Mouse (Mus musculus): ENCODE results near the gene Ssb. TPM values are rescaled to one million over a fixed set of nuclear protein-coding genes. Genes with fewer than 3 reads are reported as not detected.

Gene Ssb
- total RNA-seq (2023; ENCODE audit: inconsistent age), result 154 to 199 TPM (median 185 TPM) in 4 replicates

GRCm38 (mm10) chr2:69861485-69862091, at the start of gene Ssb:
Ssb (plus strand) TSS chr2:69861562.

DNA sequence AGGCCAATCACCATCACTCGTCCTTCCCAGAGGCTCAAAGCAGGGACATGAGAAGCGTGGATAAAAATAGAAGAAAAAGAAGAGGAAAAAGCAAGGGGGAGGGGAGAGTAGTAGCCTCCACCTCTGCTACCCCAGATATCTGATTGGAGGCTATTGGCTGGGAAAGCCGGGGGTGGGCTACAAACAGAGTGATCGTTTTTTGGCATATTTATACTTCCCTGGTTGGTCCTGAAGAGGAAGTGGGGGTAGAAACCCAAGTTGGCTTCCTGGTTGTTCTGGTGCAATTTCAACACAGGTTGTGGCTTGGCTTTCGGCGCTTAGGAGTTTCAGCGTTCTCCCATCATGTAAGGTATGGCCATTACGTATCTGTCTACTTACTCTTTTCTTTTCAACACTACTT, 39.7 kb upstream of the Ssb start, which contains the start of gene Klhl23:
Gene Klhl23 (plus strand): TSS at position 234 of the 400 bp plus-strand sequence.

DNA sequence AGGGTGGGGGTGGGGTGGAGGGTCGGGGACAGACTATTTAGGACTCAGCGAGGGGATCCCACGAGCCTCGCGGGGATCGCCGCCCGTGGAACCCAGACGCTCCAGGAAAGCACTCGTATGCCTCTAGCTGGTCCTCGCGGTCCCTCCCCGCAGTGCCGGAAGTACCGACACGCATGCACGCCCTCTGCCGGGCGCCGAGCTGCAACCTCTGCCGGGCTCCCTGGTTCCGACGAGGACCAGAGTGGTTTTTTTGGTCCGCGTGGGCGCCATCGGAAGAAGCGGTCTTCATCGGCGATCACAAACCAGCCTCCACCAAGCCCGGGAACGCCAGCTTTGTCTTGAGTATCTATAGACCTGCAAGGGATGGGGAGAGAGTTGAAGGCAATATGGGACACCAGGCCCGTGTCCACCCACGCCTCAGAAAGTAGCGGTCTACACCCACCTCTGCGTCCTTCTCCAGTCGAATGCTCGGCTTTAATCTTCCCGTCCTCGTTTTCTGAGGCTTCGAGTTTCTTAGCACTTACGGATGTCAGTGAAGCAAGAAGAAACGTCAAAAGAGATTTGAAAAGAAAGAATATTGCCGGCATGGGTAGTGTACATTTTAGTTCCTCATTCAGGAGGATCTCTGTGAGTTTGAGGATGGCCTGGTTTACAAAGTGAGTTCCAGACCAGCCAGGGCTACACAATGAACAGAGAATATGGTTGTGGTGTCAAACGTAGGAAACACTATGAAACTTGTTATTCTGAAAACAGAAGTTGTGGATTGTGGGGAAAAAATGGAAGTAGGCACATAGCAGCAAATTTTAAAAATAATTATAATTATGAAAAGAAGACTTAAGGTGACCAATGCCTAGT, 24.3 kb downstream of the Ssb start, which contains the start of gene Mettl5:
Gene Mettl5 (minus strand): TSS at position 165 of the 855 bp plus-strand sequence.

DNA sequence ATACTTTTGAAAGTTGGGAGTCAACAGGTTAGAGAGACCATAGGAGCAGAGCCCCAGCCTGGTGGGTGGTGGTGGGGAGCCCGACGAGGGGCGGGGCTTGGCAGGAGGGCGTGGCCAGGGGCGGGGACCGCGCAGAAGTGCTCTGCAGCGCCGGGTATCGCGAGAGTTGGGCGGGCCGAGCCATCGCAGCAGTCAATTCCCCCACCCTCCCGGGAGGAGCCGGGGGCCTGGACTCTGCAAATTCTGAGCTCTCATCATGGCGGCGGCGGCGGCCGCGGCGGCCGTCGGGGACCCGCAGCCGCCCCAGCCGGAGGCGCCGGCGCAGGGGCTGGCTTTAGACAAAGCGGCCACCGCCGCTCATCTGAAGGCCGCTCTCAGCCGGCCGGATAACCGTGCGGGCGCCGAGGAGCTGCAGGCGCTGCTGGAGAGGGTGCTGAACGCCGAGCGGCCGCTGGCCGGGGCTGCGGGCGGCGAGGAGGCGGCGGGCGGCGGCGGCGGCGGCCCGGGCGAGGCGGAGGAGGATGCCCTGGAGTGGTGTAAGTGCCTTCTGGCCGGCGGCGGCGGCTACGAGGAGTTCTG, 35.8 kb downstream of the Ssb start, which contains the start of gene Ubr3:
Gene Ubr3 (plus strand): TSS at position 208 of the 579 bp plus-strand sequence.

Other genes with a start within 250 kb of the Ssb start
- 1.1 to 2.3 TPM (median 1.5 TPM) in 4 replicates for gene Bbs5, start 214.4 kb upstream of the Ssb start, total RNA-seq (2023; ENCODE audit: inconsistent age)
- 4.4 to 4.5 TPM in 2 of 4 replicates, not detected in the others for gene Klhl41, start 191.4 kb upstream of the Ssb start, total RNA-seq (2023; ENCODE audit: inconsistent age)
- gene Fastkd1, start 148.0 kb upstream of the Ssb start, total RNA-seq (2023; ENCODE audit: inconsistent age), result 20.8 to 28.9 TPM (median 24.5 TPM) in 4 replicates
- 81.9 to 115 TPM (median 100 TPM) in 4 replicates for gene Ppig, start 139.0 kb upstream of the Ssb start, total RNA-seq (2023; ENCODE audit: inconsistent age)
- gene Ccdc173, start 72.0 kb upstream of the Ssb start, total RNA-seq (2023; ENCODE audit: inconsistent age), result 3.3 to 4.6 TPM (median 3.7 TPM) in 4 replicates
- gene Phospho2, start 71.9 kb upstream of the Ssb start, total RNA-seq (2023; ENCODE audit: inconsistent age), result 36.4 to 40.2 TPM (median 39.4 TPM) in 4 replicates
- 0.35 to 0.42 TPM (median 0.42 TPM) in 3 of 4 replicates, not detected in the other for gene Klhl23, start 39.6 kb upstream of the Ssb start, total RNA-seq (2023; ENCODE audit: inconsistent age)
- gene Mettl5, start 24.1 kb downstream of the Ssb start, total RNA-seq (2023; ENCODE audit: inconsistent age), result 13.5 to 18.1 TPM (median 17.0 TPM) in 4 replicates
- 61.5 to 88.5 TPM (median 80.4 TPM) in 4 replicates for gene Ubr3, start 35.7 kb downstream of the Ssb start, total RNA-seq (2023; ENCODE audit: inconsistent age)
- gene Myo3b, start 177.6 kb downstream of the Ssb start, total RNA-seq (2023; ENCODE audit: inconsistent age), result 0.36 to 1.0 TPM (median 0.58 TPM) in 4 replicates